In genomic region chr4:47237220-47237619, GRCm38 (mm10) we compare ENCODE assay signal across 9 mouse cellular contexts. TPM values are rescaled to one million over a fixed set of nuclear protein-coding genes. Genes with fewer than 3 reads are reported as not detected.
A peak's percentile ranks its signal among the peaks of the same experiment; 100 is the strongest.
DNase-seq lines count a peak whose midpoint lies in the region; ATAC-seq and TF ChIP-seq lines count a peak whose summit lies in the region.
"Had no signal": no experiment of that assay in that cellular context is flagged by ENCODE, and none has a peak within 500 bp of the region (broad histone marks: within the 10 kb centered on the region; RNA-seq: fewer than 3 reads in every experiment).

No protein-coding gene starts in this region.

- H3K27ac ChIP-seq in kidney, embryonic 15.5 days, result no peak overlapping the region
- H3K27ac ChIP-seq in forebrain, postnatal 0 days (ENCODE audit: low read depth, low read length), result no peak overlapping the region
- H3K27ac ChIP-seq: neural tube, embryonic 13.5 days had no signal

- peaks cover 22% of the 10 kb centered on the region for H3K4me1 ChIP-seq in kidney, embryonic 15.5 days
- peaks cover 10% of the 10 kb centered on the region for H3K4me1 ChIP-seq in forebrain, postnatal 0 days (ENCODE audit: insufficient read depth)

- no peak overlapping the region for H3K4me3 ChIP-seq in kidney, embryonic 15.5 days (replicated peaks)
- no peak overlapping the region for H3K4me3 ChIP-seq in forebrain, postnatal 0 days (ENCODE audit: low read depth, low read length)
- H3K4me3 ChIP-seq: neural tube, embryonic 13.5 days had no signal

- 40% methylated on average over 15 of the region's 15 CpGs for WGBS in kidney, embryonic 15.5 days
- WGBS in forebrain, postnatal 0 days, result 40% methylated on average over 15 of the region's 15 CpGs

- H3K9ac ChIP-seq in kidney, embryonic 15.5 days, result no peak overlapping the region
- no peak overlapping the region for H3K9ac ChIP-seq in forebrain, postnatal 0 days
- H3K9ac ChIP-seq: neural tube, embryonic 13.5 days had no signal

- H3K36me3 ChIP-seq in kidney, embryonic 15.5 days, result no peaks in the 10 kb centered on the region
- H3K36me3 ChIP-seq in forebrain, postnatal 0 days (ENCODE audit: insufficient read depth), result no peaks in the 10 kb centered on the region
- H3K36me3 ChIP-seq: neural tube, embryonic 13.5 days had no signal

- ATAC-seq in kidney, embryonic 15.5 days (replicated peaks; ENCODE audit: low FRiP score), result no peak
- ATAC-seq in granulocyte monocyte progenitor cell, adult 5-6 weeks (replicated peaks; ENCODE audit: poor library complexity, severe bottlenecking), result no peak
- ATAC-seq in forebrain, postnatal 0 days, result no peak

- no peaks in the 10 kb centered on the region for H3K27me3 ChIP-seq in kidney, embryonic 15.5 days
- H3K27me3 ChIP-seq in forebrain, postnatal 0 days (ENCODE audit: insufficient read depth, low read length), result no peaks in the 10 kb centered on the region
- H3K27me3 ChIP-seq: neural tube, embryonic 13.5 days had no signal

- H3K4me2 ChIP-seq in kidney, embryonic 15.5 days, result no peak overlapping the region
- no peak overlapping the region for H3K4me2 ChIP-seq in forebrain, postnatal 0 days (ENCODE audit: low read depth)
- H3K4me2 ChIP-seq: neural tube, embryonic 13.5 days had no signal

- TF ChIP-seq CTCF in forebrain, postnatal 0 days (IDR thresholded peaks at IDR 0.05; ENCODE audit: low read depth), result no peak

- no peaks in the 10 kb centered on the region for H3K9me3 ChIP-seq in kidney, embryonic 15.5 days (replicated peaks)
- H3K9me3 ChIP-seq in forebrain, postnatal 0 days (ENCODE audit: low read length), result no peaks in the 10 kb centered on the region
- H3K9me3 ChIP-seq: neural tube, embryonic 13.5 days had no signal

- peak; percentile 45 for DNase-seq in kidney, adult 18-20 months
- DNase-seq in embryo, embryonic 10.5 days (ENCODE audit: low spot score), result peak; percentile 41
- peak; percentile 82 for DNase-seq in gastrocnemius, postnatal 25 days
- peak; percentile 51 to 60 for DNase-seq in kidney, postnatal 36 days
- no peak for DNase-seq in spleen, postnatal 10 days (ENCODE audit: low spot score in 2 of 2)
- no peak for DNase-seq in forebrain, postnatal 0 days

RNA-seq across cellular contexts. Expression of gene Col15a1, which starts 29.3 kb away (rescaled TPM):
- polyA plus RNA-seq in kidney, embryonic 15.5 days (2015; fragmentation: Nextera tagmentation; extraction: Ambion mirVana), result 21.9 and 24.0 TPM in 2 replicates
- 10 to 100 TPM; 64.7 to 68.2 TPM for total RNA-seq in gastrocnemius, postnatal 25 days (2021)
- total RNA-seq in granulocyte monocyte progenitor cell, adult 5-6 weeks (2014; fragmentation: Nextera tagmentation), result not detected in 2 replicates
- not detected in 2 replicates for total RNA-seq in granulocyte monocyte progenitor cell, adult 5-6 weeks (2017)
- 6.2 TPM in 2 replicates for total RNA-seq in forebrain, postnatal 0 days (2014; rRNA removed)
- 2.0 and 2.5 TPM in 2 replicates for polyA plus RNA-seq in forebrain, postnatal 0 days (2015; fragmentation: Nextera tagmentation; extraction: Ambion mirVana)

Comparison
In these comparisons a context has a peak if more than half of its experiments do, and no peak if none do; other contexts are left out.
1. DNase-seq: peak in kidney, adult 18-20 months (single experiment), embryo, embryonic 10.5 days (single experiment), gastrocnemius, postnatal 25 days (single experiment) and kidney, postnatal 36 days (2 of 2); none in spleen, postnatal 10 days (0 of 2) and forebrain, postnatal 0 days (single experiment).